Mouse (Mus musculus): ENCODE results near the gene Cemip2.
"Not testable (repeated sequence)": the region's sequence is repeated elsewhere in the genome, so short reads cannot be mapped to it uniquely, and the experiment has no call there.

Cemip2 gene

GRCm38 (mm10) chr19:21865242-21866055 lies 87.3 kb downstream of the Cemip2 start:
- DNase-seq (ENCODE audit: low spot score in 2 of 2): no peak

GRCm38 (mm10) chr19:21866094-21866493 lies 88.0 kb downstream of the Cemip2 start:
- no peak for DNase-seq (ENCODE audit: low spot score in 2 of 2)

GRCm38 (mm10) chr19:21866756-21867155 lies 88.6 kb downstream of the Cemip2 start:
- DNase-seq (ENCODE audit: low spot score in 2 of 2): not testable (repeated sequence)

- DNase-seq (ENCODE audit: low spot score in 2 of 2): no peak
Observed at GRCm38 (mm10) chr19:21868471-21868870, 90.3 kb downstream of the Cemip2 start.

GRCm38 (mm10) chr19:21882110-21882940 lies 104.2 kb downstream of the Cemip2 start:
- no peak for DNase-seq (ENCODE audit: low spot score in 2 of 2)

GRCm38 (mm10) chr19:21883053-21883452 lies 104.9 kb downstream of the Cemip2 start:
- DNase-seq (ENCODE audit: low spot score in 2 of 2): no peak

GRCm38 (mm10) chr19:21883922-21884321 lies 105.8 kb downstream of the Cemip2 start:
- no peak for DNase-seq (ENCODE audit: low spot score in 2 of 2)

- no peak for DNase-seq (ENCODE audit: low spot score in 2 of 2)
Observed at GRCm38 (mm10) chr19:21884385-21884784, 106.2 kb downstream of the Cemip2 start.

- DNase-seq (ENCODE audit: low spot score in 2 of 2): no peak
Observed at GRCm38 (mm10) chr19:21886166-21886657, 108.1 kb downstream of the Cemip2 start.

- DNase-seq (ENCODE audit: low spot score in 2 of 2): no peak
Observed at GRCm38 (mm10) chr19:21890699-21891098, 112.6 kb downstream of the Cemip2 start.

- DNase-seq (ENCODE audit: low spot score in 2 of 2): no peak
Observed at GRCm38 (mm10) chr19:21894792-21895191, 116.7 kb downstream of the Cemip2 start.

- no peak for DNase-seq (ENCODE audit: low spot score in 2 of 2)
Observed at GRCm38 (mm10) chr19:21895540-21895939, 117.4 kb downstream of the Cemip2 start.

- no peak for DNase-seq (ENCODE audit: low spot score in 2 of 2)
Observed at GRCm38 (mm10) chr19:21897122-21897827, 119.1 kb downstream of the Cemip2 start.

- DNase-seq (ENCODE audit: low spot score in 2 of 2): no peak
Observed at GRCm38 (mm10) chr19:21898015-21898939, 120.1 kb downstream of the Cemip2 start.
